Mouse (Mus musculus): ENCODE measurements around the gene 4931429L15Rik. TPM values are rescaled to one million over a fixed set of nuclear protein-coding genes. Genes with fewer than 3 reads are reported as not detected.
"Not testable (repeated sequence)": the region's sequence is repeated elsewhere in the genome, so short reads cannot be mapped to it uniquely, and the experiment has no call there.

The 4931429L15Rik gene
- 0.11 TPM in 1 of 2 replicates, not detected in the other for polyA plus RNA-seq (2015; fragmentation: Nextera tagmentation; extraction: Ambion mirVana)

DNA sequence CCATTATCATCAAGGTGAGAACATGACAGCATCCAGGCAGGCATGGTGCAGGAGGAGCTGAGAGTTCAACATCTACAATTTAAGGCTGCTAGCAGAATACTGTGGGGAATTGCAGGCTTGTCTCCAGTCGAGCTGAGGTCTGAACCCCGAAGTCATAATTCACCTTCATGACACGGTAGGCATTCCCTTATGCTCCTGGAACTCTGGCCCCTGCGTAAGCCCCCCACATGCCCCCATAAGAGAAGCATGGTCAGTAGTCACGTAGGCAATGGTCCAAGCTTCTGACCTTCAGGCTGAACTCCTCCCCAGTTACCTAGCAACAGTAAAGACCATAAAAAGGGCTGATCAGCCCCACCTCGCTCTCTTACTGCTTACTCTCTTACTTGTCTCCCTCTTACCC, at the start of gene 4931429L15Rik:
4931429L15Rik (minus strand) TSS at position 101 of the 400 bp plus-strand sequence.
- ATAC-seq; H3K9ac ChIP-seq (ENCODE audit: low read depth, low read length): not testable (repeated sequence)
- WGBS = 82% methylated on average over 6 of the region's 6 CpGs

DNA sequence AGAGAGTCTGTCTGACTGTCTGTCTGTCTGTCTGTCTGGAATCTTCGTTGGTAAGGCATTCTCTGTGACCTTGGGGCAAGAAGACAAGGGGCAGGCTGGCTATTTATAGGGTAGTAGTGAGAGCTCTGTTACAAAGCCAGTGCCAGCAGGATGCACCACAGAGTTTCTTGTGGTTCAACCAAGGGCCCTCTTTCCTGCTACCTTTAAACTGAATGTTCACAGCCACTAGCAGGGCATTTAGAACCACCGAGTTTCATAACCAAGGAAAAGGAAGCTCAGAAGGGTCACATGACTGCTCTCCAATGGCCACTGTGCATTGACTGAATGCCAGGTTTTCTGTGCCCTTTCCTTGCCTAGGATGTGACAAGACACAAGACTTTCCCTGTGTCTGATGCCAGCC, 42.7 kb upstream of the 4931429L15Rik start:
- Histone ChIP-seq H3K9ac (ENCODE audit: low read depth, low read length) (no peak overlapping the region), H3K36me3 (ENCODE audit: control insufficient read depth, insufficient read depth, low read length) (no peaks in the 10 kb centered on the region), H3K4me2 (ENCODE audit: low read depth, low read length) (no peak overlapping the region), H3K4me3 (ENCODE audit: low read length) (no peak overlapping the region), H3K4me1 (ENCODE audit: control insufficient read depth, insufficient read depth, low read length) (no peaks in the 10 kb centered on the region), H3K27me3 (replicated peaks; ENCODE audit: control insufficient read depth, insufficient read depth, low read length) (no peaks in the 10 kb centered on the region), H3K27ac (ENCODE audit: low read length) (no peak overlapping the region), H3K9me3 (ENCODE audit: control insufficient read depth, low read length) (no peaks in the 10 kb centered on the region; the same call in 1 of the 2 replicates)
- WGBS = 59% methylated on average over 2 of the region's 2 CpGs
- ATAC-seq = no peak

More for the DNA sequence above, at the start of gene 4931429L15Rik:
- H3K4me3 ChIP-seq (ENCODE audit: low read length); H3K27me3 ChIP-seq (replicated peaks; ENCODE audit: control insufficient read depth, insufficient read depth, low read length); H3K4me2 ChIP-seq (ENCODE audit: low read depth, low read length); H3K27ac ChIP-seq (ENCODE audit: low read length); H3K4me1 ChIP-seq (ENCODE audit: control insufficient read depth, insufficient read depth, low read length); H3K36me3 ChIP-seq (ENCODE audit: control insufficient read depth, insufficient read depth, low read length); H3K9me3 ChIP-seq (ENCODE audit: control insufficient read depth, low read length): not testable (repeated sequence)

DNA sequence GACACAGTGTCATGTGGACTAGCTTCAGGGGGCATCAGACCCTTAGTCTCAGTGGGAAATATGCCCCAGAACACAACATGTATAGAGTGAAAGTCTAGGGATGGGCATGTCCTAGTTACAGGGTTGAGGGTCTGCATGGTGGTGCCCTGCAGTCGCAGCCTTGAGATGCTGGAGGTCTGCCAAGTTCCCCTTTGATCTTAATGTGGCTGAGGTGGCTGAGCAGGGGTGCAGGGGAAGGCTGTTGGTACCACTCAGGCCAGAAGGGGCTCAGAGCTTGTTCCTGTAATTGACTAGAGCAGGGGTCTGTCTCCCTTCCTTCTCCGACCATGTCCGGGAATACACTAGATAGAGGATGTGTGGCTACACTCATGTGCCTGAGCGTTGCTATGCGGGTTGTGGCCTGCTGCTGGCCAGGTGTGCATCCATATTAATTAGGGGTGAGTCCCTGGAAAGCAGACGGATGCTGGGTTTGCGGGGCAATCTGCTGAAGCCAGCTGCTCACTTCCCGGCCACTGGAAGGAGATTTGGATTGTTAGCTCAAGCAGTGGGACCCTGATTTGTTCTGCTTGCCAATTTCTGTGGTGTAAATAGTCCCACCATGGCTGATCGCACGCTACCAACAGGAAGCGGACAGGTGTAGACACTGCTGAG, 41.8 kb upstream of the 4931429L15Rik start:
- H3K4me2 ChIP-seq (ENCODE audit: low read depth, low read length) = no peak overlapping the region
- no peak overlapping the region for H3K4me3 ChIP-seq (ENCODE audit: low read length)
- H3K9me3 ChIP-seq (ENCODE audit: control insufficient read depth, low read length) = no peaks in the 10 kb centered on the region; the same call in 1 of the 2 replicates
- H3K9ac ChIP-seq (ENCODE audit: low read depth, low read length) = no peak overlapping the region
- no peaks in the 10 kb centered on the region for H3K27me3 ChIP-seq (replicated peaks; ENCODE audit: control insufficient read depth, insufficient read depth, low read length)
- no peak overlapping the region for H3K27ac ChIP-seq (ENCODE audit: low read length)
- ATAC-seq = no peak
- WGBS = 71% methylated on average over 11 of the region's 11 CpGs
- no peaks in the 10 kb centered on the region for H3K4me1 ChIP-seq (ENCODE audit: control insufficient read depth, insufficient read depth, low read length)
- no peaks in the 10 kb centered on the region for H3K36me3 ChIP-seq (ENCODE audit: control insufficient read depth, insufficient read depth, low read length)

DNA sequence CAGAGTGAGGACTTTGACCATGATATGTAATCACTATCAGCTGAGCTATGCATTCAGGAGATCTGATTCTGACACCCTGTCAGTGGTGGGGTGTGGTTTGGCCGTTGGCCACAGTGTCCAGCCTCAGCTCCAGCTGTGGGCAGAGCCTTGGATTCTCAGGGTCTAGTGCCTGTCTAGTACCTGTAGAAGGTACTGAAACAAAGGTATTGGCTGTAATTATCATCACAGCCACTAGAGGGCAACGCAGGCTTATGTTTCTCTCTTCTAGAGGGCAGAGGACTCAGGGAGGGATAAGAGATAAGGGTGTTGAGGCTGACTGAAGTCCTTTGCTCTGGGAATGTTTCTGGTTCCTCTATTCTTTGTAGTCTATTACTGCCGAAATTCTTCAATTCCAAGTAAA, 34.2 kb upstream of the 4931429L15Rik start:
- Histone ChIP-seq H3K27me3 (replicated peaks; ENCODE audit: control insufficient read depth, insufficient read depth, low read length) (peaks cover 15% of the 10 kb centered on the region), H3K36me3 (ENCODE audit: control insufficient read depth, insufficient read depth, low read length) (no peaks in the 10 kb centered on the region), H3K9ac (ENCODE audit: low read depth, low read length) (no peak overlapping the region), H3K4me1 (ENCODE audit: control insufficient read depth, insufficient read depth, low read length) (0 out of 2 replicates have a peak, but pooled peaks cover 5% of the 10 kb centered on the region), H3K27ac (ENCODE audit: low read length) (no peak overlapping the region), H3K4me2 (ENCODE audit: low read depth, low read length) (no peak overlapping the region), H3K4me3 (ENCODE audit: low read length) (no peak overlapping the region), H3K9me3 (ENCODE audit: control insufficient read depth, low read length) (no peaks in the 10 kb centered on the region)
- ATAC-seq = peak; percentile 89
- 1% methylated on average over 3 of the region's 3 CpGs for WGBS

DNA sequence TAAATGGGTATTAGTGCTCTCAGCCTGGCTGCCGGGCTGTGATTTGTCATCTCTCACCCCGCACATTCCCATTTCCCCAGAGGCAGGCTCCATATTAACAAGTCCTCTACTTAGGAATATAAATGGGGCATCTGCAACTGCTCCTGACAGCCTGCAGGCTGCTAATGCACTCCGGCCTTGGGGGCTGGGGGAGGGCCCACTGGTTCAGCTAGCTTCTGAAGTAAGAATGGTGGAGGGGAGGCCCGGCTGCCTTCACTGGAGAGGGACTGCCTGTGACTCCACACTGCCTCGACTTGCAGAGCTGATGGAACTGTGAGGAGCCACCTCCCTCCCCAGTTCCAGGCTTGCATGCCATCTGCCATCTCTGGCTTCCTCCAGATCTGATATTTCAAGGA, 33.5 kb upstream of the 4931429L15Rik start:
- Histone ChIP-seq H3K9me3 (ENCODE audit: control insufficient read depth, low read length) (no peaks in the 10 kb centered on the region), H3K4me2 (ENCODE audit: low read depth, low read length) (no peak overlapping the region), H3K27ac (ENCODE audit: low read length) (no peak overlapping the region), H3K4me1 (ENCODE audit: control insufficient read depth, insufficient read depth, low read length) (0 out of 2 replicates have a peak, but pooled peaks cover 5% of the 10 kb centered on the region), H3K27me3 (replicated peaks; ENCODE audit: control insufficient read depth, insufficient read depth, low read length) (peaks cover 15% of the 10 kb centered on the region), H3K9ac (ENCODE audit: low read depth, low read length) (no peak overlapping the region), H3K36me3 (ENCODE audit: control insufficient read depth, insufficient read depth, low read length) (no peaks in the 10 kb centered on the region), H3K4me3 (ENCODE audit: low read length) (no peak overlapping the region)
- WGBS = 31% methylated on average over 5 of the region's 5 CpGs
- ATAC-seq = peak; percentile 3; the same call in 1 of the 2 replicates

GRCm38 (mm10) chr9:46352651-46353329, 33.0 kb upstream of the 4931429L15Rik start:
- no peak overlapping the region for H3K9ac ChIP-seq (ENCODE audit: low read depth, low read length)
- no peaks in the 10 kb centered on the region for H3K36me3 ChIP-seq (ENCODE audit: control insufficient read depth, insufficient read depth, low read length)
- peaks cover 15% of the 10 kb centered on the region for H3K27me3 ChIP-seq (replicated peaks; ENCODE audit: control insufficient read depth, insufficient read depth, low read length)
- ATAC-seq = no peak
- 0 out of 2 replicates have a peak, but pooled peaks cover 5% of the 10 kb centered on the region for H3K4me1 ChIP-seq (ENCODE audit: control insufficient read depth, insufficient read depth, low read length)
- H3K9me3 ChIP-seq (ENCODE audit: control insufficient read depth, low read length) = no peaks in the 10 kb centered on the region
- no peak overlapping the region for H3K4me3 ChIP-seq (ENCODE audit: low read length)
- H3K4me2 ChIP-seq (ENCODE audit: low read depth, low read length) = no peak overlapping the region
- no peak overlapping the region for H3K27ac ChIP-seq (ENCODE audit: low read length)
- WGBS = 37% methylated on average over 12 of the region's 12 CpGs

- Histone ChIP-seq H3K36me3 (ENCODE audit: control insufficient read depth, insufficient read depth, low read length) (no peaks in the 10 kb centered on the region), H3K9me3 (ENCODE audit: control insufficient read depth, low read length) (no peaks in the 10 kb centered on the region), H3K4me2 (ENCODE audit: low read depth, low read length) (no peak overlapping the region), H3K4me1 (ENCODE audit: control insufficient read depth, insufficient read depth, low read length) (0 out of 2 replicates have a peak, but pooled peaks cover 5% of the 10 kb centered on the region), H3K27ac (ENCODE audit: low read length) (no peak overlapping the region), H3K4me3 (ENCODE audit: low read length) (no peak overlapping the region), H3K9ac (ENCODE audit: low read depth, low read length) (no peak overlapping the region), H3K27me3 (replicated peaks; ENCODE audit: control insufficient read depth, insufficient read depth, low read length) (peaks cover 15% of the 10 kb centered on the region)
- WGBS = 46% methylated on average over 9 of the region's 9 CpGs
- ATAC-seq = no peak
These were observed 30.7 kb upstream of the 4931429L15Rik start for GRCm38 (mm10) chr9:46350451-46350981.

GRCm38 (mm10) chr9:46345887-46346665, 26.3 kb upstream of the 4931429L15Rik start:
- no peak overlapping the region for H3K4me2 ChIP-seq (ENCODE audit: low read depth, low read length)
- no peaks in the 10 kb centered on the region for H3K27me3 ChIP-seq (replicated peaks; ENCODE audit: control insufficient read depth, insufficient read depth, low read length)
- H3K4me1 ChIP-seq (ENCODE audit: control insufficient read depth, insufficient read depth, low read length) = no peaks in the 10 kb centered on the region
- no peak for ATAC-seq
- 86% methylated on average over 4 of the region's 4 CpGs for WGBS
- no peaks in the 10 kb centered on the region for H3K36me3 ChIP-seq (ENCODE audit: control insufficient read depth, insufficient read depth, low read length)
- H3K27ac ChIP-seq (ENCODE audit: low read length) = no peak overlapping the region
- no peak overlapping the region for H3K9ac ChIP-seq (ENCODE audit: low read depth, low read length)
- no peak overlapping the region for H3K4me3 ChIP-seq (ENCODE audit: low read length)
- H3K9me3 ChIP-seq (ENCODE audit: control insufficient read depth, low read length) = no peaks in the 10 kb centered on the region

All from intestine, embryonic 16.5 days (tissue).